Mouse (Mus musculus) mesoderm, embryonic 11.5 days (tissue): Measurements from ENCODE around the gene Plxdc2.
A peak's percentile ranks its signal among the peaks of the same experiment; 100 is the strongest.
"Not testable (repeated sequence)": the region's sequence is repeated elsewhere in the genome, so short reads cannot be mapped to it uniquely, and the experiment has no call there.

Experiments
- DNase-seq: peaks from one replicate; pipeline ENCODE4 v3.0.0-alpha.2; 2012; ENCODE audit warnings: low read depth, low spot score

The Plxdc2 gene

GRCm38 (mm10) chr2:16749302-16749909, 393.3 kb downstream of the Plxdc2 start:
- DNase-seq = no peak

DNA sequence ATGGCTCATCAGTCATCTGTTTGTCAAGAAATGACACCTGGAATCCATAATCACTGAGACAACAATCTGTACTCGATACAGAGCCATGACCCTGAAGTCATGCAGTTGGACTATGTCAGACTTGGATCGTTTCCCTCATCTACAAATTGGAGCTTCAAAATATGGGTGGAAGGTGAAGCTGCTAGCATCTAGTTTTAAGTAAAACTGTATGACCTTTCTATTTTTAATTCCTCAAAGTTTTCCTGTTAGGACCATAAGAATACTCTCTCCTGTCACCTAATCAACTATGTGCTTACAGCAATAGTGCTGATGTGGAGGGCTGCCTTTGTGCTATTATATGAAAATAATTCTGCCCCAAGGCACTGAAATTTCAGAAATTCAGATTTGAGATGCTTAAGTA, 401.1 kb downstream of the Plxdc2 start:
- DNase-seq = no peak

GRCm38 (mm10) chr2:16759766-16760165, 403.7 kb downstream of the Plxdc2 start:
- DNase-seq = no peak

DNA sequence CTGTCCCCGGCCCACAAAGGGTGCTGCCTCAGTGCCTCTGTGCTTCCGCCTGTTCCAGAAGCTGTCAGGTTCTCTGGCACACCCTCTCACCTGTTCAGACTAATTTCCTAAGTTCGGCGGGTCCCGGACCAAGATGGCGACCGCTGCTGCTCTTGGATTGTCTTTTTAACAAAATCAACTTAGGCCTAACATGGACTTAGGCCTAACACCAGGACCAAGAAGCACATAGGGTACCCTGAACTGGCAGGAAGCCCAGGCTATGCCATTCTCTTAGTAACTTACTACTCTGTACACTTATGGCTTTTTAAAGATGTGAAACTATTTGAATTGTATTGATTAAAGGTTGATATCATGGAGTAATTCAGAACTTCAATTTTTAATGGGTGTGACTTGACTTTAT, 413.0 kb downstream of the Plxdc2 start:
- DNase-seq = not testable (repeated sequence)

DNA sequence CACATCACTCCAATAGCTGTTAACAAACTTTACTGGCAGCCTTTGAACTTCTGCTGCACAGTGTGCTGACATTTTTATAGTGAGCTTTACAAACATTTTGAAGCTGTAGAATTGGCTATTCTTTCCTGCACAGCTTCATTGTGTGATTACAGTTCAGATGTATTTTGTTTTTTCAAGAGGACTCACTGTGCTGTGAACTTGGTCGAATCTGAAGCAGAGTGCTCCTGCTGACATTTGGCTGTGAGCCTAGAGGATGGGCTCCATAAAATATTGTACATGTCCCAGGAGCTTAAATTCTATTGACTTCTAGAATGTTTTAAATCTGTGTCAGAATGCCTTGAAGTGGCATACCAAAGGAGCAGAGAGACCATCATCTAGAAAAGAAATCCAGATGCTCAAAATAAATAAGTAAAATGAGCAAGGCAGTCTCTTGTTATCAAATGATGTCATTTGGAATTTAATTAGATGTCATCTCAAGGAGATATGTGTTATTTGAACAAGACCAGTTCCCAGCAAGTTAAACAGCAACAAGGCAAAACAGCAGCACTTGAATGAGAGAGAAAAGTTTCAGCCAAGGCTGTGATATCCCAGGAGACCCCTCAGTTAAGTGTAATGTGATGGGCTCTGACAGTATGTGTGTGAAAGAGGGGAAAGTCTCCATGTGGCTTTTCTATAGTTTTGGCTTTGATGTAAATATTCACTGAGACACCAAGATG, 417.5 kb downstream of the Plxdc2 start:
- DNase-seq = peak; percentile 52

GRCm38 (mm10) chr2:16774114-16774433, 418.0 kb downstream of the Plxdc2 start:
- no peak for DNase-seq

- DNase-seq = no peak
Observed at GRCm38 (mm10) chr2:16795283-16795682, 439.2 kb downstream of the Plxdc2 start.
